Mouse (Mus musculus): ENCODE results near the gene Endou. TPM values are rescaled to one million over a fixed set of nuclear protein-coding genes. Genes with fewer than 3 reads are reported as not detected.

The Endou gene
- polyA plus RNA-seq, 1 experiment from 2014 or later: 0.33 TPM

GRCm38 (mm10) chr15:97743961-97744525, 12.9 kb upstream of the Endou start:
- H3K27me3 ChIP-seq: 0 out of 2 replicates have a peak, but pooled peaks cover 3% of the 10 kb centered on the region
- H3K9ac ChIP-seq: no peak overlapping the region
- no peaks in the 10 kb centered on the region for H3K9me3 ChIP-seq
- no peak; the same call in 1 of the 2 replicates for ATAC-seq (ENCODE audit: insufficient number of reproducible peaks, insufficient read depth, low FRiP score, low TSS enrichment)
- peaks cover 9% of the 10 kb centered on the region; the same call in 1 of the 2 replicates for H3K4me1 ChIP-seq
- no peak overlapping the region for H3K27ac ChIP-seq
- no peak overlapping the region for H3K4me3 ChIP-seq
- WGBS: 71% methylated on average over 12 of the region's 12 CpGs
- no peak overlapping the region for H3K4me2 ChIP-seq (replicated peaks)
- no peaks in the 10 kb centered on the region for H3K36me3 ChIP-seq

- Histone ChIP-seq H3K4me3 (no peak overlapping the region), H3K9ac (no peak overlapping the region), H3K36me3 (no peaks in the 10 kb centered on the region), H3K9me3 (no peaks in the 10 kb centered on the region), H3K4me1 (peaks cover 6% of the 10 kb centered on the region; the same call in 1 of the 2 replicates), H3K4me2 (replicated peaks) (no peak overlapping the region), H3K27me3 (0 out of 2 replicates have a peak, but pooled peaks cover 3% of the 10 kb centered on the region), H3K27ac (no peak overlapping the region)
- WGBS: 79% methylated on average over 5 of the region's 5 CpGs
- ATAC-seq (ENCODE audit: insufficient number of reproducible peaks, insufficient read depth, low FRiP score, low TSS enrichment): no peak
Measured at GRCm38 (mm10) chr15:97743210-97743609, 12.1 kb upstream of the Endou start.

GRCm38 (mm10) chr15:97742600-97742999, 11.5 kb upstream of the Endou start:
- no peaks in the 10 kb centered on the region for H3K36me3 ChIP-seq
- H3K27me3 ChIP-seq: 0 out of 2 replicates have a peak, but pooled peaks cover 3% of the 10 kb centered on the region
- H3K4me3 ChIP-seq: no peak overlapping the region
- H3K9me3 ChIP-seq: no peaks in the 10 kb centered on the region
- 0 out of 2 replicates have a peak, but pooled peaks cover 4% of the 10 kb centered on the region for H3K4me1 ChIP-seq
- H3K9ac ChIP-seq: no peak overlapping the region
- H3K27ac ChIP-seq: no peak overlapping the region
- 64% methylated on average over 4 of the region's 4 CpGs for WGBS
- no peak for ATAC-seq (ENCODE audit: insufficient number of reproducible peaks, insufficient read depth, low FRiP score, low TSS enrichment)
- H3K4me2 ChIP-seq (replicated peaks): no peak overlapping the region

- no peaks in the 10 kb centered on the region for H3K9me3 ChIP-seq
- H3K4me2 ChIP-seq (replicated peaks): no peak overlapping the region
- H3K36me3 ChIP-seq: no peaks in the 10 kb centered on the region
- H3K4me3 ChIP-seq: no peak overlapping the region
- H3K9ac ChIP-seq: no peak overlapping the region
- 0 out of 2 replicates have a peak, but pooled peaks cover 3% of the 10 kb centered on the region for H3K27me3 ChIP-seq
- WGBS: 67% methylated on average over 7 of the region's 7 CpGs
- 0 out of 2 replicates have a peak, but pooled peaks cover 4% of the 10 kb centered on the region for H3K4me1 ChIP-seq
- H3K27ac ChIP-seq: no peak overlapping the region
- ATAC-seq (ENCODE audit: insufficient number of reproducible peaks, insufficient read depth, low FRiP score, low TSS enrichment): no peak
Measured at GRCm38 (mm10) chr15:97742074-97742473, 10.9 kb upstream of the Endou start.

GRCm38 (mm10) chr15:97741662-97742061, 10.5 kb upstream of the Endou start:
- whole genome bisulfite sequencing: 79% methylated on average over 12 of the region's 12 CpGs
- Histone ChIP-seq H3K9me3 (no peaks in the 10 kb centered on the region), H3K4me2 (replicated peaks) (no peak overlapping the region), H3K27ac (no peak overlapping the region), H3K27me3 (0 out of 2 replicates have a peak, but pooled peaks cover 3% of the 10 kb centered on the region), H3K9ac (no peak overlapping the region), H3K4me1 (0 out of 2 replicates have a peak, but pooled peaks cover 4% of the 10 kb centered on the region), H3K36me3 (no peaks in the 10 kb centered on the region), H3K4me3 (no peak overlapping the region)
- no peak for ATAC-seq (ENCODE audit: insufficient number of reproducible peaks, insufficient read depth, low FRiP score, low TSS enrichment)

- no peaks in the 10 kb centered on the region for H3K9me3 ChIP-seq
- H3K4me1 ChIP-seq: 0 out of 2 replicates have a peak, but pooled peaks cover 4% of the 10 kb centered on the region
- no peaks in the 10 kb centered on the region for H3K36me3 ChIP-seq
- WGBS: 84% methylated on average over 9 of the region's 9 CpGs
- no peak for ATAC-seq (ENCODE audit: insufficient number of reproducible peaks, insufficient read depth, low FRiP score, low TSS enrichment)
- no peak overlapping the region for H3K27ac ChIP-seq
- H3K9ac ChIP-seq: no peak overlapping the region
- no peak overlapping the region for H3K4me3 ChIP-seq
- H3K4me2 ChIP-seq (replicated peaks): no peak overlapping the region
- H3K27me3 ChIP-seq: 0 out of 2 replicates have a peak, but pooled peaks cover 3% of the 10 kb centered on the region
Measured at GRCm38 (mm10) chr15:97740283-97740732, 9.2 kb upstream of the Endou start.

GRCm38 (mm10) chr15:97738923-97739322, 7.8 kb upstream of the Endou start:
- Histone ChIP-seq H3K4me2 (replicated peaks) (no peak overlapping the region), H3K27ac (no peak overlapping the region), H3K4me3 (no peak overlapping the region), H3K27me3 (0 out of 2 replicates have a peak, but pooled peaks cover 3% of the 10 kb centered on the region), H3K9me3 (no peaks in the 10 kb centered on the region), H3K9ac (no peak overlapping the region), H3K36me3 (no peaks in the 10 kb centered on the region), H3K4me1 (no peaks in the 10 kb centered on the region)
- no peak for ATAC-seq (ENCODE audit: insufficient number of reproducible peaks, insufficient read depth, low FRiP score, low TSS enrichment)
- 94% methylated on average over 7 of the region's 7 CpGs for WGBS

- H3K4me1 ChIP-seq: no peaks in the 10 kb centered on the region
- H3K9ac ChIP-seq: no peak overlapping the region
- H3K27me3 ChIP-seq: no peaks in the 10 kb centered on the region
- no peaks in the 10 kb centered on the region for H3K9me3 ChIP-seq
- no peaks in the 10 kb centered on the region for H3K36me3 ChIP-seq
- no peak overlapping the region for H3K4me2 ChIP-seq (replicated peaks)
- ATAC-seq (ENCODE audit: insufficient number of reproducible peaks, insufficient read depth, low FRiP score, low TSS enrichment): no peak
- H3K27ac ChIP-seq: no peak overlapping the region
- H3K4me3 ChIP-seq: no peak overlapping the region
- 92% methylated on average over 11 of the region's 11 CpGs for WGBS
Measured at GRCm38 (mm10) chr15:97731988-97732387, 849 bp upstream of the Endou start.

GRCm38 (mm10) chr15:97730365-97730764, 774 bp downstream of the Endou start:
- ATAC-seq (ENCODE audit: insufficient number of reproducible peaks, insufficient read depth, low FRiP score, low TSS enrichment): no peak
- WGBS: 47% methylated on average over 6 of the region's 6 CpGs
- Histone ChIP-seq H3K27me3 (no peaks in the 10 kb centered on the region), H3K4me3 (no peak overlapping the region), H3K36me3 (no peaks in the 10 kb centered on the region), H3K9ac (no peak overlapping the region), H3K4me2 (replicated peaks) (no peak overlapping the region), H3K27ac (no peak overlapping the region), H3K9me3 (no peaks in the 10 kb centered on the region), H3K4me1 (no peaks in the 10 kb centered on the region)

- no peak for ATAC-seq (ENCODE audit: insufficient number of reproducible peaks, insufficient read depth, low FRiP score, low TSS enrichment)
- H3K27ac ChIP-seq: no peak overlapping the region
- H3K36me3 ChIP-seq: no peaks in the 10 kb centered on the region
- WGBS: 61% methylated on average over 7 of the region's 7 CpGs
- no peak overlapping the region for H3K4me3 ChIP-seq
- H3K27me3 ChIP-seq: no peaks in the 10 kb centered on the region
- H3K4me1 ChIP-seq: no peaks in the 10 kb centered on the region
- H3K9me3 ChIP-seq: no peaks in the 10 kb centered on the region
- H3K4me2 ChIP-seq (replicated peaks): no peak overlapping the region
- H3K9ac ChIP-seq: no peak overlapping the region
Measured at GRCm38 (mm10) chr15:97728804-97729203, 2.3 kb downstream of the Endou start.

- H3K27me3 ChIP-seq: no peaks in the 10 kb centered on the region
- no peak overlapping the region for H3K4me3 ChIP-seq
- H3K36me3 ChIP-seq: no peaks in the 10 kb centered on the region
- ATAC-seq (ENCODE audit: insufficient number of reproducible peaks, insufficient read depth, low FRiP score, low TSS enrichment): no peak
- no peak overlapping the region for H3K4me2 ChIP-seq (replicated peaks)
- 88% methylated on average over 11 of the region's 11 CpGs for WGBS
- H3K9me3 ChIP-seq: no peaks in the 10 kb centered on the region
- no peaks in the 10 kb centered on the region for H3K4me1 ChIP-seq
- no peak overlapping the region for H3K27ac ChIP-seq
- no peak overlapping the region for H3K9ac ChIP-seq
Measured at GRCm38 (mm10) chr15:97728394-97728793, 2.7 kb downstream of the Endou start.

- Histone ChIP-seq H3K36me3 (no peaks in the 10 kb centered on the region), H3K27ac (no peak overlapping the region), H3K4me3 (no peak overlapping the region), H3K27me3 (no peaks in the 10 kb centered on the region), H3K4me2 (replicated peaks) (no peak overlapping the region), H3K4me1 (no peaks in the 10 kb centered on the region), H3K9me3 (no peaks in the 10 kb centered on the region), H3K9ac (no peak overlapping the region)
- WGBS: 44% methylated on average over 5 of the region's 5 CpGs
- no peak for ATAC-seq (ENCODE audit: insufficient number of reproducible peaks, insufficient read depth, low FRiP score, low TSS enrichment)
Measured at GRCm38 (mm10) chr15:97727520-97727919, 3.6 kb downstream of the Endou start.
